20 mouse cellular contexts compared by ENCODE assay signal in genomic region chr13:24330836-24331523, GRCm38 (mm10). TPM values are rescaled to one million over a fixed set of nuclear protein-coding genes. Genes with fewer than 3 reads are reported as not detected.
DNase-seq lines count a peak whose midpoint lies in the region; ATAC-seq and TF ChIP-seq lines count a peak whose summit lies in the region.
"Had no signal": no experiment of that assay in that cellular context is flagged by ENCODE, and none has a peak within 500 bp of the region (broad histone marks: within the 10 kb centered on the region; RNA-seq: fewer than 3 reads in every experiment).

No protein-coding gene starts in this region.

- H3K4me2 ChIP-seq in kidney, postnatal 0 days (ENCODE audit: low read length), result no peak overlapping the region
- H3K4me2 ChIP-seq in liver, postnatal 0 days (ENCODE audit: low read depth, low read length), result no peak overlapping the region
- H3K4me2 ChIP-seq: embryonic facial prominence, embryonic 12.5 days; forebrain, embryonic 13.5 days; forebrain, embryonic 15.5 days had no signal

- no peak for TF ChIP-seq EP300 in liver, postnatal 0 days (IDR thresholded peaks at IDR 0.05; ENCODE audit: low read depth)

- TF ChIP-seq CTCF in kidney, adult 2 months (conservative IDR thresholded peaks at IDR 0.05; ENCODE audit: insufficient read depth, insufficient read length, low read depth, low read length), result no peak
- TF ChIP-seq CTCF in kidney, postnatal 0 days (IDR thresholded peaks at IDR 0.05; ENCODE audit: low read depth), result no peak
- no peak for TF ChIP-seq CTCF in liver, postnatal 0 days (IDR thresholded peaks at IDR 0.05; ENCODE audit: low read depth)

- no peaks in the 10 kb centered on the region for H3K36me3 ChIP-seq in kidney, adult 2 months (ENCODE audit: control insufficient read depth, insufficient read depth, low read length)
- H3K36me3 ChIP-seq in kidney, postnatal 0 days (ENCODE audit: insufficient read depth, low read length), result no peaks in the 10 kb centered on the region
- no peaks in the 10 kb centered on the region for H3K36me3 ChIP-seq in liver, postnatal 0 days (replicated peaks; ENCODE audit: insufficient read depth, low read length)
- no peaks in the 10 kb centered on the region for H3K36me3 ChIP-seq in hindbrain, embryonic 10.5 days
- H3K36me3 ChIP-seq: embryonic facial prominence, embryonic 10.5 days; embryonic facial prominence, embryonic 12.5 days; forebrain, embryonic 15.5 days had no signal

- H3K4me3 ChIP-seq in kidney, adult 2 months (ENCODE audit: insufficient read depth, low read depth, low read length), result no peak overlapping the region
- H3K4me3 ChIP-seq in kidney, postnatal 0 days (replicated peaks; ENCODE audit: low read depth, low read length), result no peak overlapping the region
- no peak overlapping the region for H3K4me3 ChIP-seq in liver, postnatal 0 days (ENCODE audit: low read depth, low read length)
- no peak overlapping the region for H3K4me3 ChIP-seq in brown adipose tissue, adult 24 weeks (ENCODE audit: insufficient read depth, low read depth, low read length)
- H3K4me3 ChIP-seq in hindbrain, embryonic 10.5 days, result no peak overlapping the region
- H3K4me3 ChIP-seq: embryonic facial prominence, embryonic 10.5 days; embryonic facial prominence, embryonic 12.5 days; forebrain, embryonic 13.5 days; forebrain, embryonic 15.5 days had no signal

- peaks cover 31% of the 10 kb centered on the region for H3K4me1 ChIP-seq in kidney, adult 2 months (ENCODE audit: control insufficient read depth, insufficient read depth, low read length)
- no peaks in the 10 kb centered on the region for H3K4me1 ChIP-seq in kidney, postnatal 0 days (replicated peaks; ENCODE audit: insufficient read depth, low read length)
- H3K4me1 ChIP-seq in liver, postnatal 0 days (ENCODE audit: insufficient read depth), result peaks cover 41% of the 10 kb centered on the region
- H3K4me1 ChIP-seq in brown adipose tissue, adult 24 weeks (ENCODE audit: control insufficient read depth, insufficient read depth, insufficient read length, low read length), result peaks cover 10% of the 10 kb centered on the region; the same call in 1 of the 2 replicates
- no peaks in the 10 kb centered on the region for H3K4me1 ChIP-seq in hindbrain, embryonic 10.5 days (replicated peaks)
- H3K4me1 ChIP-seq: embryonic facial prominence, embryonic 10.5 days; embryonic facial prominence, embryonic 12.5 days; forebrain, embryonic 13.5 days; forebrain, embryonic 15.5 days had no signal

- H3K27me3 ChIP-seq in kidney, adult 2 months (replicated peaks; ENCODE audit: control insufficient read depth, insufficient read depth, low read length), result no peaks in the 10 kb centered on the region
- no peaks in the 10 kb centered on the region for H3K27me3 ChIP-seq in kidney, postnatal 0 days (ENCODE audit: insufficient read depth, low read length)
- H3K27me3 ChIP-seq in liver, postnatal 0 days (ENCODE audit: insufficient read depth, low read length), result no peaks in the 10 kb centered on the region
- H3K27me3 ChIP-seq in hindbrain, embryonic 10.5 days (ENCODE audit: insufficient read depth, poor library complexity, severe bottlenecking), result no peaks in the 10 kb centered on the region
- H3K27me3 ChIP-seq: embryonic facial prominence, embryonic 12.5 days; forebrain, embryonic 13.5 days; forebrain, embryonic 15.5 days had no signal

- peak overlapping the region; percentile 81 for H3K27ac ChIP-seq in kidney, adult 2 months (ENCODE audit: insufficient read depth, low read depth, low read length)
- H3K27ac ChIP-seq in kidney, postnatal 0 days, result peak overlapping the region; percentile 9; the same call in 1 of the 2 replicates
- H3K27ac ChIP-seq in liver, postnatal 0 days (ENCODE audit: low read depth), result peak overlapping the region; percentile 75
- H3K27ac ChIP-seq in brown adipose tissue, adult 24 weeks (replicated peaks; ENCODE audit: low read depth, low read length), result peak overlapping the region; percentile 44
- H3K27ac ChIP-seq in hindbrain, embryonic 10.5 days, result no peak overlapping the region
- H3K27ac ChIP-seq: embryonic facial prominence, embryonic 10.5 days; embryonic facial prominence, embryonic 12.5 days; forebrain, embryonic 13.5 days; forebrain, embryonic 15.5 days had no signal

- ATAC-seq in kidney, postnatal 0 days (replicated peaks; ENCODE audit: low FRiP score, low read depth), result no peak
- no peak for ATAC-seq in liver, postnatal 0 days
- ATAC-seq: forebrain, embryonic 13.5 days; forebrain, embryonic 15.5 days had no signal

- DNase-seq in kidney, adult 2 months, result no peak
- DNase-seq in kidney, postnatal 4 days, result no peak
- peak; percentile 35 for DNase-seq in kidney, postnatal 0 days (ENCODE audit: low spot score)
- no peak for DNase-seq in kidney, adult 11 months
- no peak for DNase-seq in liver, postnatal 0 days
- DNase-seq in liver, result no peak
- no peak for DNase-seq in hindbrain, embryonic 10.5 days (ENCODE audit: low spot score)
- DNase-seq: adrenal gland, adult 2 months; adrenal gland, postnatal 10 days; adrenal gland, postnatal 25 days; cerebellum, adult 11-12 months; cerebellum, adult 2 months; cerebellum, adult 9-10 months; cerebellum, postnatal 10 days; cerebellum, postnatal 25 days had no signal

- H3K9me3 ChIP-seq in kidney, postnatal 0 days (replicated peaks; ENCODE audit: low read length), result no peaks in the 10 kb centered on the region
- H3K9me3 ChIP-seq in liver, postnatal 0 days (ENCODE audit: low read length), result no peaks in the 10 kb centered on the region
- H3K9me3 ChIP-seq in hindbrain, embryonic 10.5 days, result no peaks in the 10 kb centered on the region
- H3K9me3 ChIP-seq: embryonic facial prominence, embryonic 10.5 days; embryonic facial prominence, embryonic 12.5 days; forebrain, embryonic 13.5 days; forebrain, embryonic 15.5 days had no signal

- 66% methylated on average over 7 of the region's 7 CpGs for WGBS in kidney, adult 2 months
- WGBS in kidney, postnatal 0 days, result 69% methylated on average over 7 of the region's 7 CpGs
- WGBS in liver, postnatal 0 days (ENCODE audit: insufficient replicate concordance), result 50% methylated on average over 7 of the region's 7 CpGs
- WGBS in hindbrain, embryonic 10.5 days, result 89% methylated on average over 7 of the region's 7 CpGs

- no peak for TF ChIP-seq POLR2A in kidney, adult 2 months (IDR thresholded peaks at IDR 0.05; ENCODE audit: low read depth, low read length)

- H3K9ac ChIP-seq in kidney, postnatal 0 days (ENCODE audit: low read depth, low read length), result no peak overlapping the region
- no peak overlapping the region for H3K9ac ChIP-seq in liver, postnatal 0 days (replicated peaks)
- H3K9ac ChIP-seq: embryonic facial prominence, embryonic 12.5 days; forebrain, embryonic 13.5 days; forebrain, embryonic 15.5 days had no signal

RNA-seq across cellular contexts. Expression of gene Cmah, which starts 3.8 kb away (rescaled TPM):
- polyA plus RNA-seq in kidney, adult 2 months (2012; rRNA removed), result 7.9 and 8.3 TPM in 2 replicates
- polyA plus RNA-seq in kidney, postnatal 0 days (2015; fragmentation: Nextera tagmentation; extraction: Ambion mirVana), result 1.3 and 1.4 TPM in 2 replicates
- 2.8 and 3.7 TPM in 2 replicates for polyA plus RNA-seq in liver, postnatal 0 days (2015; fragmentation: Nextera tagmentation; extraction: Ambion mirVana)
- polyA plus RNA-seq in brown adipose tissue, adult 24 weeks (2012; ENCODE audit: insufficient read depth, insufficient read length, missing spikeins), result 0.63 and 3.6 TPM in 2 replicates
- 0.17 and 0.54 TPM in 2 replicates for polyA plus RNA-seq in hindbrain, embryonic 10.5 days (2016; fragmentation: Nextera tagmentation; extraction: Ambion mirVana)

RNA-seq across cellular contexts. Expression of gene Carmil1, which starts 50.4 kb away (rescaled TPM):
- 6.9 and 7.7 TPM in 2 replicates for polyA plus RNA-seq in kidney, adult 2 months (2012; rRNA removed)
- polyA plus RNA-seq in kidney, postnatal 0 days (2015; fragmentation: Nextera tagmentation; extraction: Ambion mirVana), result 35.4 and 40.9 TPM in 2 replicates
- 5.9 and 6.5 TPM in 2 replicates for polyA plus RNA-seq in liver, postnatal 0 days (2015; fragmentation: Nextera tagmentation; extraction: Ambion mirVana)
- 4.8 and 5.6 TPM in 2 replicates for polyA plus RNA-seq in brown adipose tissue, adult 24 weeks (2012; ENCODE audit: insufficient read depth, insufficient read length, missing spikeins)
- 20.0 and 21.7 TPM in 2 replicates for polyA plus RNA-seq in hindbrain, embryonic 10.5 days (2016; fragmentation: Nextera tagmentation; extraction: Ambion mirVana)
